Mouse (Mus musculus) forebrain, embryonic 12.5 days (tissue): ENCODE measurements around the gene Samm50. TPM values are rescaled to one million over a fixed set of nuclear protein-coding genes. Genes with fewer than 3 reads are reported as not detected.

ENCODE experiments used
- microRNA-seq: library from miRNA; unstranded; fragments of <30 nt; microRNA quantifications from one replicate; pipeline ENCODE4, GENCODE M21; 2017
- polyA plus RNA-seq: library from polyadenylated mRNA; unstranded; fragments of >200 nt; fragmentation: Nextera tagmentation; extraction: Ambion mirVana; gene quantifications from 2 replicates; pipeline ENCODE4 v1.2.1, GENCODE M21; 2016

Gene Samm50
- polyA plus RNA-seq, 1 experiment from 2014 or later: 95.9 TPM

Small RNA genes lying within 50 kb of the gene (microRNA-seq; reads per million reads assigned to microRNA genes)
- gene Mir6392: not detected

Other genes starting within 250 kb of the Samm50 start
- 0.58 and 1.3 TPM in 2 replicates for gene Efcab6, start 126.9 kb upstream of the Samm50 start, polyA plus RNA-seq
- 21.7 and 23.3 TPM in 2 replicates for gene Sult4a1, start 86.5 kb upstream of the Samm50 start, polyA plus RNA-seq
- gene Pnpla5, start 69.1 kb upstream of the Samm50 start, polyA plus RNA-seq: not detected in 2 replicates
- gene Pnpla3, start 24.4 kb upstream of the Samm50 start, polyA plus RNA-seq: 2.1 and 3.0 TPM in 2 replicates
- gene Parvb, start 39.8 kb downstream of the Samm50 start, polyA plus RNA-seq: 2.0 and 2.4 TPM in 2 replicates
- gene Parvg, start 131.8 kb downstream of the Samm50 start, polyA plus RNA-seq: 0.60 and 0.61 TPM in 2 replicates